Mouse (Mus musculus) heart, postnatal 14 days (tissue): Measurements from ENCODE around the gene Otx2. TPM values are rescaled to one million over a fixed set of nuclear protein-coding genes. Genes with fewer than 3 reads are reported as not detected.

Experiments used
- total RNA-seq, 2 experiments: library from RNA; stranded (reverse); gene quantifications; 2 replicates each; pipeline ENCODE4 v1.2.3; 2021

The Otx2 gene
- total RNA-seq, 2 experiments from 2014 or later: not detected

Other genes with a start within 250 kb of the Otx2 start
- gene Tmem260, start 227.7 kb downstream of the Otx2 start, total RNA-seq: 10 to 100 TPM; 11.9 to 12.0 TPM